Mouse (Mus musculus): ENCODE results near the gene Rrbp1. TPM values are rescaled to one million over a fixed set of nuclear protein-coding genes. Genes with fewer than 3 reads are reported as not detected.

The Rrbp1 gene
- polyA plus RNA-seq (2015; fragmentation: Nextera tagmentation; extraction: Ambion mirVana), result 150 and 152 TPM in 2 replicates

GRCm38 (mm10) chr2:144011080-144011551 is at the start of gene Rrbp1:
Gene Rrbp1 (minus strand): TSS chr2:144011263.
- ATAC-seq (ENCODE audit: insufficient number of reproducible peaks, low FRiP score, low TSS enrichment, low read depth), result peak; percentile 99
- H3K27ac ChIP-seq, result peak within 1 kb of the TSS; percentile 98
- WGBS, result under 1% methylated on average over 50 of the region's 53 CpGs
- peak within 1 kb of the TSS; percentile 69 for H3K4me2 ChIP-seq
- peaks cover 32% of the 10 kb centered on the region for H3K4me1 ChIP-seq
- H3K4me3 ChIP-seq, result peak within 1 kb of the TSS; percentile 98
- peaks cover 7% of the 10 kb centered on the region for H3K36me3 ChIP-seq
- H3K27me3 ChIP-seq, result no peaks in the 10 kb centered on the region
- no peaks in the 10 kb centered on the region for H3K9me3 ChIP-seq
- peak within 1 kb of the TSS; percentile 99 for H3K9ac ChIP-seq

DNA sequence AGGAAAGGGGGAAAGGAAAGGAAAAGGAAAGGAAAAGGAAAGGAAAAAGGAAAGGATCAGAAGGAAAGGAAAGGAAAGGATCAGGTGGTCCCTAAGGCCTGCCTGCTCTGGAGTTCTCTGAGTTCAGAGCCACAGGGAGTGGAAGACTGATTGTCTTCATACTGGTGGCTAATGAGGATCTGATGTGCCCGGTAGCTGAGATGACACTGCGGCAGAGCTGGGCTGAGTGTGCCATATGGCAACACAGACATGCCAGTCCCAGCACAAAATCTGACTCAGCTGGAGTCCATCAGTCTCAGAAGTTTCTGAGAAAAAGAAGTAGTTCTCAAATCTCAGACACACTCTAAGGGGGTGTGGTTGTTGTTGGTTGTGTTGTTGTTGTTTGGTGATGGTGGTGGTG is 46.7 kb upstream of the Rrbp1 start:
- H3K9me3 ChIP-seq, result no peaks in the 10 kb centered on the region
- H3K4me2 ChIP-seq, result no peak overlapping the region
- 68% methylated on average over 2 of the region's 2 CpGs for WGBS
- H3K27me3 ChIP-seq, result no peaks in the 10 kb centered on the region
- no peaks in the 10 kb centered on the region for H3K36me3 ChIP-seq
- no peak overlapping the region for H3K4me3 ChIP-seq
- no peak overlapping the region for H3K27ac ChIP-seq
- H3K9ac ChIP-seq, result no peak overlapping the region
- H3K4me1 ChIP-seq, result no peaks in the 10 kb centered on the region
- no peak for ATAC-seq (ENCODE audit: insufficient number of reproducible peaks, low FRiP score, low TSS enrichment, low read depth)

DNA sequence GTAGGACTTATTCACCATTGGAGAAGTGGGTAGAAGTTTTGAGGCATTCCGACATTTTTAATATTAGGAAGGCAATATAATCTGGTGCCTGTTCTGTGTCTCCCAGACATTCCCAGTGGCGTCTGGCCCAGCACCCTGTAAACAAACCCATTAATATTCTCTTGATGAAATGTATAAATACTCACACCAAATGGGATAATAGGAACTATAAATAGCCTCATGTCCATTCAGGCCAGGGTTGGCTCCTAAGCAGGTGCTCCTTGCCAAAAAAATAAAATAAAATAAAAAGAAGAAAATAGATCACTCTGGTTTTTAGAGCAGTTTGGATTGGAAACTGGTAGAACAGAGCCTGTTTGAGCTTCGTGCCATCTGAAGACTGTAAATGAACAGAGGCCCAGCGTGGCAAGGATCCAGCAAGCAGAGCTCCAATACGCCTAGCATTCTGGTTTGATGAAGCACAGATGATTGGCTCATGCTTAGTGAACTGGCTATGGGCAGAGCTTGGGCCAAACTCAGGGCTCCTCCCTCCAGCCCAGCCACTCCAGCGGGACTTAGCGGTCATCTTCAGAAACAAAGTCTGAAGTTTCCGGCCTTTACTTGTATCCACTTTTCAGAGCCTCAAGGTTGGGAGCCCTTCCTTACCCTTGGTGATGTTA is 41.5 kb upstream of the Rrbp1 start:
- Histone ChIP-seq H3K9ac (no peak overlapping the region), H3K4me1 (no peaks in the 10 kb centered on the region; the same call in 1 of the 2 replicates), H3K4me2 (no peak overlapping the region), H3K36me3 (no peaks in the 10 kb centered on the region), H3K4me3 (no peak overlapping the region), H3K9me3 (no peaks in the 10 kb centered on the region), H3K27ac (peak overlapping the region; percentile 65), H3K27me3 (no peaks in the 10 kb centered on the region)
- 62% methylated on average over 8 of the region's 8 CpGs for WGBS
- 0 out of 2 replicates have a peak, but pooled peaks have one; percentile 49 for ATAC-seq (ENCODE audit: insufficient number of reproducible peaks, low FRiP score, low TSS enrichment, low read depth)

- Histone ChIP-seq H3K4me1 (peaks cover 11% of the 10 kb centered on the region; the same call in 1 of the 2 replicates), H3K27me3 (no peaks in the 10 kb centered on the region), H3K4me3 (no peak overlapping the region), H3K4me2 (no peak overlapping the region), H3K36me3 (no peaks in the 10 kb centered on the region), H3K27ac (no peak overlapping the region), H3K9me3 (no peaks in the 10 kb centered on the region), H3K9ac (no peak overlapping the region)
- ATAC-seq (ENCODE audit: insufficient number of reproducible peaks, low FRiP score, low TSS enrichment, low read depth), result no peak
- 86% methylated on average over 6 of the region's 6 CpGs for WGBS
Measured at GRCm38 (mm10) chr2:144050861-144051260, 39.8 kb upstream of the Rrbp1 start.

- no peak overlapping the region for H3K9ac ChIP-seq
- H3K27me3 ChIP-seq, result no peaks in the 10 kb centered on the region
- H3K36me3 ChIP-seq, result no peaks in the 10 kb centered on the region
- no peak overlapping the region for H3K27ac ChIP-seq
- no peak overlapping the region for H3K4me2 ChIP-seq
- H3K4me1 ChIP-seq, result peaks cover 12% of the 10 kb centered on the region; the same call in 1 of the 2 replicates
- H3K9me3 ChIP-seq, result no peaks in the 10 kb centered on the region
- 57% methylated on average over 8 of the region's 8 CpGs for WGBS
- H3K4me3 ChIP-seq, result no peak overlapping the region
- ATAC-seq (ENCODE audit: insufficient number of reproducible peaks, low FRiP score, low TSS enrichment, low read depth), result no peak; the same call in 1 of the 2 replicates
Measured at GRCm38 (mm10) chr2:144050146-144050680, 39.1 kb upstream of the Rrbp1 start.

DNA sequence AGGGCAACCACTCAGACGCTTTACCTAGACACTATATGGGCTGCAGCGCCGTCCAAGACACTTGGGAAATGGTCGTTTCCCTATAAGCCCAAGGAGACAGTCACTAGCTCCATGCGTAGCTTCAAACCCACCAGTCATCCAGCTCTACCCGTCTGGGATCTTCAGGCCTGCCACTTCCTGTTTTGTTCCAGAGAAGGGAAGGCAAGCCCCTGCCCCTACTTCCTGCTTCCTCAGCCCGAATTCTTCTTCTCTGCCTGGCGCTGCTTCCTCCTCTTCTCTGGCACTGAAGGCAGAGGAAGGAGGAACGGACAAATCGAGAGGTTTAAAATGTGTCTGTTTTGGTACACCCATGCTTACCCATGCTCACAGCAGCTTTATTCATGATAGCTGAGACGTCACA is 35.9 kb upstream of the Rrbp1 start:
- no peaks in the 10 kb centered on the region for H3K27me3 ChIP-seq
- ATAC-seq (ENCODE audit: insufficient number of reproducible peaks, low FRiP score, low TSS enrichment, low read depth), result no peak
- WGBS, result 67% methylated on average over 11 of the region's 11 CpGs

DNA sequence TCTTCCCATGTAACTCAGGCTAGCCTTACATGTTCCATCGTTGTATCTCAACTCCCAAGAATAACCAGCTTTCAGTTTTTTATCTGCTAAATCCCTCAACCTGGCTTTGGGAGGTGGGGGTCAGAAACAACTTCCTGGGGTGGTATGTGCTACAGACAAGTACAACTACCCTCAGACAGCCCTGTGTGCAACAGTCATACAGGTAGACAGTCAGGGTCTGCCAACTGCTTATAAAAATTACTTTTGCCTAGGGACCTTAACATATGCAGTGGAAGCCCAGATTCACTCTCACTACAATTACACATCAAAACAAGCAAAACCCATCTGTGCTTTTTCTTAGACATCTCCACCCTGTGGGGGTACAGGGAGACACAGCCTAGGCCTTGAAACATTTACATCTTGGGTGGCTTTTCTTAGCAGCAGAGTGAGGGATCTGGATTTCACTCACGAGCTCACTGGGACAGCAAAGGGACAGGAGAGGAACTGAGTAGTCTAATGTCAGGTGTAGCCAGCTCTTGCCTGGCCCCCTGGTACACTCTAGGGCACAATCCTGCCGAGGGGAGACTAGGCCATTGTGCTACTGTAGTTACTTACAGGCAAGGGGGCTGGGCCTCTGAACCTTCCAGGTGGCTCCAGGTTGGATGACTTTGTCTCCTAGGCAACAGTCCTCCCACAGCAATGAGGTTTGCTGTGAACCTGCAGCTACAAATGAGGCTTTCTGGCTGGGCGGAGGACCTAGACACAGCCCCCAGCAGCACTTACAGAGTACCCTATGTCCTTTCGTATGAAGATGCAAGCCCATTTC is 34.9 kb upstream of the Rrbp1 start:
- whole genome bisulfite sequencing, result 63% methylated on average over 5 of the region's 5 CpGs
- Histone ChIP-seq H3K4me3 (no peak overlapping the region), H3K4me1 (peaks cover 16% of the 10 kb centered on the region; the same call in 1 of the 2 replicates), H3K9me3 (peaks cover 7% of the 10 kb centered on the region; the same call in 1 of the 2 replicates), H3K27ac (no peak overlapping the region), H3K27me3 (no peaks in the 10 kb centered on the region), H3K36me3 (no peaks in the 10 kb centered on the region), H3K9ac (no peak overlapping the region), H3K4me2 (no peak overlapping the region)
- ATAC-seq (ENCODE audit: insufficient number of reproducible peaks, low FRiP score, low TSS enrichment, low read depth), result no peak

More for the DNA sequence above, 35.9 kb upstream of the Rrbp1 start:
- H3K4me2 ChIP-seq, result no peak overlapping the region
- H3K27ac ChIP-seq, result no peak overlapping the region
- peaks cover 16% of the 10 kb centered on the region; the same call in 1 of the 2 replicates for H3K4me1 ChIP-seq
- H3K36me3 ChIP-seq, result no peaks in the 10 kb centered on the region
- no peak overlapping the region for H3K9ac ChIP-seq
- H3K4me3 ChIP-seq, result no peak overlapping the region
- H3K9me3 ChIP-seq, result peaks cover 7% of the 10 kb centered on the region; the same call in 1 of the 2 replicates

DNA sequence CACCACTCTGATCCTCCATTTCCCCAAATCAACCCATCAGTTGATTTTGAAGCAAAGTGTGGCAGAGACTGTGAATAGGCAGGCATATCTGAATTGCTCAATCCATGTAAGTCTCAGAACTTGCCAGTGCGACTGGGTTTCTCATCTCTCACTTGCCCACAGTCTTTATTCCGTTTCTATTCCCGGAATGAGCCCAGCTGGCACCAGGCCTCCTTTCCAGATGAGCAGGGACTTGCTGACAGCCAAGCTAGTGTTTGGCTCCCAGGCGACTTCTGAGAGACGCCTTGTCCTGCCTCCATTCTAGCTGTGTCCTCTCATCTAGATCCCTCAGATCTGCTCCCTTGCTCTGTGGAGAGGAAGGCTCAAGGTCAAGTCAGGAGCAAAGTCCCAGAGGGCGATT is 33.7 kb upstream of the Rrbp1 start:
- Histone ChIP-seq H3K9me3 (peaks cover 7% of the 10 kb centered on the region; the same call in 1 of the 2 replicates), H3K9ac (no peak overlapping the region), H3K4me1 (peaks cover 16% of the 10 kb centered on the region; the same call in 1 of the 2 replicates), H3K27ac (no peak overlapping the region), H3K4me3 (no peak overlapping the region), H3K4me2 (no peak overlapping the region), H3K27me3 (no peaks in the 10 kb centered on the region), H3K36me3 (no peaks in the 10 kb centered on the region)
- no peak for ATAC-seq (ENCODE audit: insufficient number of reproducible peaks, low FRiP score, low TSS enrichment, low read depth)
- WGBS, result 59% methylated on average over 6 of the region's 6 CpGs

DNA sequence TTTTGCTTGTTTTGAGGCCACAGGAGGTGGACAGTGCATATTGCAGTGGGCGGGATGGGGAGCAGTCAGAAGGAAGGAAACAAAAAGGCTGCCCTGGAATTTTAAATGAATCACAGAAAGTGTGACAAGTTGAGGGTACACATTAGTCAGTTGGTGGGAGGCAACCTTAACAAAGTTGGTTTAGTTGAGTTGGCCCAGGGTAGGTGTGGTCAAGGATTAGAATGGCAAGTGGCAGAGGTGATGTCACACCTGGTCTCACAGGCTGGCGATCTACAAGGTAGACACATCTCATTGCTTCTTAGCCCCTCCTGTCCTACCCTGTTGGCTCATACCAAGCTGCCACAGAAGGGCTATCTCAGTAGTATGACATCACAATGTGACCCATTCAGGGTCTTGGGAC is 21.6 kb upstream of the Rrbp1 start, which contains the start of gene Banf2:
TSS of gene Banf2 (plus strand) at position 396 of the 400 bp plus-strand sequence.
- Histone ChIP-seq H3K9me3 (no peaks in the 10 kb centered on the region), H3K27ac (no peak within 1 kb of the TSS), H3K27me3 (no peaks in the 10 kb centered on the region), H3K36me3 (no peaks in the 10 kb centered on the region), H3K4me2 (no peak within 1 kb of the TSS), H3K9ac (no peak within 1 kb of the TSS), H3K4me1 (no peaks in the 10 kb centered on the region), H3K4me3 (no peak within 1 kb of the TSS)
- ATAC-seq (ENCODE audit: insufficient number of reproducible peaks, low FRiP score, low TSS enrichment, low read depth), result no peak
- WGBS, result 88% methylated on average over 2 of the region's 2 CpGs

- WGBS, result 81% methylated on average over 7 of the region's 7 CpGs
- Histone ChIP-seq H3K9me3 (no peaks in the 10 kb centered on the region), H3K9ac (no peak overlapping the region), H3K36me3 (no peaks in the 10 kb centered on the region), H3K4me1 (no peaks in the 10 kb centered on the region), H3K27ac (no peak overlapping the region), H3K4me2 (no peak overlapping the region), H3K4me3 (no peak overlapping the region), H3K27me3 (no peaks in the 10 kb centered on the region)
- no peak for ATAC-seq (ENCODE audit: insufficient number of reproducible peaks, low FRiP score, low TSS enrichment, low read depth)
Measured at GRCm38 (mm10) chr2:144030791-144031190, 19.7 kb upstream of the Rrbp1 start.

DNA sequence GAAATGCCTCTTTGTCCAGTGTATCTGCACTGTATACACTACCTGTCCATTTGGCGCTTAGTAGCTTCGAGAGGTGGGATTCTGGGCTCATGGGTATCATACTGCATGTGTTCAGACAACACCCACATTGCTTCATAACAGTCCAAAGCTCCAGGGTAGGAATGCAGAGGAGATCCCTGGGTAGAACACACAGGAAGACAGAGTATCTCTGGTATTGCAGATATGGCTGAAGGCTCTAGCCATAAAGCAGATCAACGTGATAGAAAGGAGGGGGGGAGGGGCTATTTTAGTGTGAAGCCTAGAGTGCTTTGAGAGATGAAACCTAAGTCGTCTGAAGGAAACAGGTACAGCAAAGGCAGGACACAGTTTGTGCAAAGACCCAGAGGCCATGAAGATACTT is 15.4 kb upstream of the Rrbp1 start:
- H3K4me1 ChIP-seq, result no peaks in the 10 kb centered on the region
- 74% methylated on average over 4 of the region's 4 CpGs for WGBS
- no peaks in the 10 kb centered on the region for H3K9me3 ChIP-seq
- H3K9ac ChIP-seq, result no peak overlapping the region
- H3K4me2 ChIP-seq, result no peak overlapping the region
- no peak overlapping the region for H3K27ac ChIP-seq
- no peaks in the 10 kb centered on the region for H3K27me3 ChIP-seq
- no peaks in the 10 kb centered on the region for H3K36me3 ChIP-seq
- ATAC-seq (ENCODE audit: insufficient number of reproducible peaks, low FRiP score, low TSS enrichment, low read depth), result no peak
- no peak overlapping the region for H3K4me3 ChIP-seq

DNA sequence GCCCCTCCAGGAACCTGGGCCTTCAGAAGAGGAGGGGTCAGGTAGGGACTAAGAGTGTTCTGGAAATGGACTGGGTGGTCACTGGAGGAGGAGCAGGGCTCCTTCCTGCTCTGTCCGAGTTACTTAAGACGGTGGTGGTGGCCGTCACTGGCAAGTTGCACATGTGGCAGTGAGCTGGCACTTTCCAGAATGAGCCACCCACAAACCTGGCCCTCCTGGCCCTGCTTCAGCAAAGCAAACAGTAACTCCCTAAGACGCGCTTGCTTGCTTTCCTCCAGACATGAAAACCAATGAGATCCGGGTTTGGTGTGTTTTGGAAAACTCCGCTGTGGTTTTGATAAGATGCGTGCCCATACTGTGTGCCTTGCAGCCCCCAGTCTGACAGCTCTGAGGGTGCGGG is 14.3 kb upstream of the Rrbp1 start:
- no peaks in the 10 kb centered on the region for H3K9me3 ChIP-seq
- ATAC-seq (ENCODE audit: insufficient number of reproducible peaks, low FRiP score, low TSS enrichment, low read depth), result no peak
- WGBS, result 82% methylated on average over 9 of the region's 9 CpGs
- H3K4me3 ChIP-seq, result no peak overlapping the region
- H3K27ac ChIP-seq, result peak overlapping the region; percentile 59
- no peaks in the 10 kb centered on the region for H3K36me3 ChIP-seq
- H3K9ac ChIP-seq, result no peak overlapping the region
- no peak overlapping the region for H3K4me2 ChIP-seq
- no peaks in the 10 kb centered on the region for H3K4me1 ChIP-seq
- H3K27me3 ChIP-seq, result no peaks in the 10 kb centered on the region

Measured in limb, embryonic 15.5 days (tissue).